Mouse (Mus musculus): Measurements from ENCODE around the gene Pcid2.

DNA sequence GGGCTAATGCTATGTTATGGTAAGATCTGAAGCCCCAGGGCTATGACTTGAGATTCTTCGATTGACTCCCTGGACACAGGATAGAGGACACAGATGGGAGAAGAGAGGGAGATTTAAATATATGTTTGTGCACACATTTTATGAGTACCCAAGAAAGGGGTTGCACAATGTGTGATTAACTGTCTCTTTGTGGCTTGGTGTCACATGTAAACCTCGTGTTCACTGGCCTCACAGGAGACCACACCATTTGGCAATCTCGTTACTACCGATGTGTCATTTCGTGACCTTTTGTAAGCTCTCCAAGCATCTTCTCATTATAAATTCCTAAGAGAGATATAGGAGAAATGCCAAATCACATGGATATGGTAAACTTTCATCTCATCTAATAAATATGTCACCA is 77.6 kb downstream of the Pcid2 start:
- TF ChIP-seq CTCF (IDR thresholded peaks at IDR 0.05; ENCODE audit: borderline replicate concordance, extremely low read depth, insufficient read depth, insufficient read length) (no peak), POLR2A (IDR thresholded peaks at IDR 0.05; ENCODE audit: borderline replicate concordance, extremely low read depth, insufficient read depth, insufficient read length, poor library complexity, severe bottlenecking) (no peak)
